Mouse (Mus musculus) embryonic fibroblast, embryonic 13.5 days (primary cell): ENCODE results near the gene Eya3.
"Not testable (repeated sequence)": the region's sequence is repeated elsewhere in the genome, so short reads cannot be mapped to it uniquely, and the experiment has no call there.

Experiments used
- CTCF ChIP-seq: IDR thresholded peaks from 2 replicates; pipeline ENCODE4 v1.5.1; 2011; ENCODE audit warnings: mild to moderate bottlenecking, control low read depth, low read length, moderate library complexity, borderline replicate concordance; ENCODE audit not compliant: insufficient read depth
- POLR2A ChIP-seq: IDR thresholded peaks from 2 replicates; pipeline ENCODE4 v1.6.1; 2011; ENCODE audit warnings: low read depth, mild to moderate bottlenecking, control low read depth, low read length, moderate library complexity

GRCm38 (mm10) chr4:132601242-132601641, 37.5 kb upstream of the Eya3 start:
- not testable (repeated sequence) for TF ChIP-seq CTCF, POLR2A
